Mouse (Mus musculus) retina, embryonic 14.5 days (tissue): ENCODE results near the gene Arid5a.

Experiments
- DNase-seq: peaks from one replicate; pipeline ENCODE4 v3.0.0-alpha.2; 2015; ENCODE audit warnings: low spot score

Gene Arid5a

GRCm38 (mm10) chr1:36325900-36326321, 18.4 kb downstream of the Arid5a start:
- no peak for DNase-seq

DNA sequence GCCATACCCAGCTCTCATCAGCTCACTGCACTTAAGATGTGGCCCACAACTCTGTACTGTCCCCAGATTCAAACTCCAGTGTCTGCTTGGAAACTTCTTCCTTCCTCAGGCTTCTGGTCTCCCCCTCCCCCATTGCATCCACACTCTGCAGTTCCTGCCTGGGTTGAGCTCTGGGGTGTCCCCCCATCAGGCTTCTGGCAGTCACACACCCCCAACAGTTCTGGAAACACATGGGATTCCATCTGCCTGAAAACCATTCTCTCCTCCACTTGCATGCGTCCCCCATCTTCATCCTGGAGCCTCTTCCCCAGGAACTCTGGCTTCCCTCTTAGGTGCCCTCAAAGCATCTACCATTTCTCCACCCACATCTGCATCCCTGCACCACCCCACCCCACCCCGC, 19.3 kb downstream of the Arid5a start:
- no peak for DNase-seq

DNA sequence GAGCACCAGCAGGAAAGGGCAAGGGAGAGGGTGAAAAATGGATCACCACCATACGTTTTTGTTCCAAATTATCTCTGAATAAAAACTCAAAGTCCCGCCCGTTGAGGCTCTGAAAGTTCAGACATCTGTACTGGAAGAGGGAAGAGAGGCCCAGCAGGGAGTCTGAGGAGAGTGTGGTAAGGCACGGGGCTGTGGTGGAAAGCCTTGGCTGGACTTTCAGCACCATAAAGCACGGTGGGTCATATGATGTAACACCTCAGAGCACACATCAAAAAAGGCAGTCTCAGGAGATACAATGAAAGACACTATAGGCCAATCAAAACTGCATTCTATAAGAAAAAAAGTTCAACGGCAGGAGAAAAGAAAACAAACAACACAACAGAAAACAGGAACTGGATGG, 24.2 kb downstream of the Arid5a start:
- DNase-seq, result no peak

DNA sequence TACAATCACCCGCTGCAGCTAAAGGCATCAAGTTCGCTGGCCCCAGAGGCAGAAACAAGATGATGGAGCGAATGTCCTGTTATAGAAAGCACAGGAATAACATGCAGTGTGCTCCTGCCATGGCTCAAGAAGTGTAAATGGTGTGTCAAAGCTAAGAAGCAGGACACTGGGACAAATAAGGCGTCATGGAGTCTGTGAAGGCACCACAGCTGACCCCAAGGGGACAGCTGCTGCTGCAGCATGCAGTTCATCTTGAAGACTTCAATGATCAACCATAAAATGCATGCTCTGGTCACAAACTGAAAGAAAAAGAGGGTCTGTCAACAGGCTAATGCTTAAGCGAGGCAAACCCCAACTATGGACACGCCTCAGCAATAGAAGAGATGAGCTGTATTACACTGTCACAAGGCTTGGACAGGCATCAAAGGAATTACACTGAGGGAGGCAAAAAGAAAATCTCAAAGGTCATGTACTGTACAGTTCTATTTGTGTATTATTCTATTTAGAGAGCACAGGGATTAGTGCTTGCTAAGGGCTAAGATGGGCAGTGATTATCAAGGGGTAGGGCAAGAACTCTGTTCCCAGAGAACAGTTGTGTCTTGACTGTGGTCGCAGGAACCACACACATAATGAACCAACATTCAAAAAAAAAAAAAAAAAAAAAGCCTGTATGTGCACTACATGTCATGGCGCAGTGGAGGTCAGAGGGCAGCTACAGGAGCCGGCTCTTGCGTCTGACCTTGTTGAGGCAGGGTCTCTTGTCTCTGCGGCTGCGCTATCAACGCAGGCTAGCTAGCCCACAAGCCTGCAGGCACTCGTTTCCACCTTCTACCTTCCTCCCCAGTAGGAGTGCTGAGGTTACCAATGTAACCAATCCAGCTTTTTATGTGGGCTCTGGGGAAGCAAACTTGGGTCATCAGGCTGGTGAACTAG, 25.7 kb downstream of the Arid5a start:
- no peak for DNase-seq

GRCm38 (mm10) chr1:36342547-36342946, 35.0 kb downstream of the Arid5a start:
- DNase-seq, result no peak

DNA sequence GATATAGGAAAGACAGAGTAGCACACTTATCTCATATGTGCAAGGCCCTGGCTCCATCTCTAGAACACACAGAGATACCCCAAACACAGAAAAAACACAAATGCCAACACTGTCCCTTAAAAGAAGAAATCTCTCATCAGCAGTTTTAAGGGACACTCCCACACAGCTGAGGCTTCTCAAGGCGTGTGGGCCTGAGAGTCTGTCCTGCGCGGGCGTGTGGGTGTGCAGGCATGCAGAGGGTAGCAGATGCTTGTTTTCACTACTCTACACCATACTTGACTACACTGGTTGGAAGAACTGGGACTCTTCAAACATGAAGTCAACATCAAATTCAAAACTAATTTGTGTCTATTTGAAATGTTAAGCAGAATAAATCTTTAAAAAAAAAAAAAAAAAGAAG, 44.8 kb downstream of the Arid5a start:
- DNase-seq, result no peak

- DNase-seq, result no peak
Observed at GRCm38 (mm10) chr1:36356955-36357695, 49.6 kb downstream of the Arid5a start.

DNA sequence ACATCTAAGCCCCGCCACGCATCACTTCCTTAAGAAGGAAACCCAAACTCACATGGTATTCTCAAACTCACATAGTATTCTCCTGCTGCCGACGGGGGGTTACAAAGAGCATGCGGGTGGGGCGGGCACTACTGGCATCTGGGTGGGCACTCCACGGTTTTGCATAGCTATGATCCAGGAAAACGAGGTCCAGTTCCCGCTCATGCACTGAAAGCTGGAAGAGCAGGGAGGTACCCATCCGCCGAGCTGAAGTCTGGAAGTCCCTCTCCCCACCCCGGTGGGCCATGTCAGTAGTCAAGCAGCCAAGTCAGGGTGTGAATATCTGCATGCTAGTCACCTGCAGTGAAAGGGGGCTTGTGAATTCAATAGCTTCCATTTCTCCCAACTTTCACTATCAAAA, 60.2 kb downstream of the Arid5a start:
- peak; percentile 13 for DNase-seq

GRCm38 (mm10) chr1:36368112-36368968, 60.8 kb downstream of the Arid5a start:
- DNase-seq, result peak; percentile 49

DNA sequence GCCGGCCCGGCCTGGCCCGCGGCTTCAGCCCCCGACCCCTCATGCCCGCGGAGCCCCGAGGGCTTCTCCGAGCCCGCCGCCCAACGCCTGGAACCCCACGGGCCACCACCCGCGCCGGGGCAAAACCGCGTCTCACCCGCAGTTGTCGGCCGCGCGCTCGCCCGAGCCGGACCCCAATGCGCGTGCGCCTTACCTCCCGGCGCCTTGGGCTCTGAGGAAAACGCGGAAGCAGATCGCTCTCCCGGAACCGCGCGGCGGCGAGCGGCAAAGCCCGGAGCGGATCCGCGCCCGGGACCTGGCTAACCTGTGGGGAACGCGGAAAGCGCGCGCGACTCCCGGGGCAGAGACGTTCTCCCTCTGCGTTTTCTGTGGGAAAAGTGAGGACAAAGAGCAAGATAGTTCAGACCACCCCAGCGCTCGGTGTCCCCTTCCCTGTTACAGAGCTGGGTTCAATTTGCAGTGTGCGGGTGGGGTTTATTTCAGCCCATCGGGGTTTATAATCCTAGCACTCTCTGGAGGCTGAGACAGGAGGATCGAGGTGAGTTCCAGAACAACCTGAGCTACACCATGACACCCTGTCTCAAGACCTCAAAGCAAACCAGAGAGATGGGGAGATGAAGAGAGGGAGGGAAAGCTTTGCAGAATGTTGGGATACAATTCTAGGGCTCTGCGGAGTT, 61.6 kb downstream of the Arid5a start, which contains the start of gene Kansl3:
Kansl3 (minus strand) TSS at position 213 of the 677 bp plus-strand sequence.
- peak; percentile 93 for DNase-seq

- DNase-seq, result no peak
Observed at GRCm38 (mm10) chr1:36370918-36371317, 63.4 kb downstream of the Arid5a start.

DNA sequence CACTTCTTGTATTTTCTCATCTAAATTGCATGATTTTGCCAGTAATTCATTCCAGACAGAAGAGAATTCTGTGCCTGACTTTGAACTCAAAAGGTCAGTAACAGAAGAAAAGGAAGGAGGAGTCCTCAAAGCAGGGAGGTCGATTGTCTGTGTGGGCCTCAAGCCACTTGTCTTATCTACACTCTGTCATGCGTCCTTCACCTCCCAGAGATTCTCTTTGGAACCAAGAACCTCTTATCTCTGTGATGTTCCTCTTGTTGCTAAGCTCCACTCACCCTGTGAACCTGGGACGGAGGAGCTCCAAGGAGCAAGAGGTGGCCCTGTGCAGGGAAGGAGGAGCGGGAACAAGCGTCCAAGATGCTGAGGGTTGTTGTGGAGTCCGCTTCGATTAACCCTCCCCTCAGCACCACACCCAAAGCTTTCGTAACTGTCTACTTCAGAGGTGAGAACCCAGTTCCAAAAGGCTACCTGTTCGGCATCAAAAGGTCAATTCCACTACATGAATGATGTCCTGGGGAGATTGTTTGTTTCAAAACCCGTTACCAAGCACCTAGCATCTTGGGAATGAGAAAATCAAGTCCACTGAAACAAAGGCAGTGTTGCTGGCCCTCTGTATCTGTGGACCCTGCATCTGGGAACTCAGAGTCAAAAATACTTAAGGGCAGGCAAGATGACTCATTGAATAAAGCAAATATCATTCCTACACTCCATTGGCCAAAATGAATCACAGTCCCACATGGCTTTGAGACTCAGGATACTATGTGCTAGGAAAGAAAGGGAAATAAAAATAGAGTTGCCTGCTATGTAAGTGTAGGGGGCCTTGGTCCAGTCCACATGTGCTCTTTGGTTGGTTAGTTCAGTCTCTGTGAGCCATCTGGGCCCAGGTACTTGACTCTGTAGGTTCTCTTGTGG, 64.7 kb downstream of the Arid5a start, which contains the start of gene Fer1l5:
Fer1l5 (plus strand) TSS at position 358 of the 912 bp plus-strand sequence.
- DNase-seq, result no peak
